28 mouse cellular contexts compared by ENCODE assay signal in genomic region chr12:91585206-91585605, GRCm38 (mm10). TPM values are rescaled to one million over a fixed set of nuclear protein-coding genes. Genes with fewer than 3 reads are reported as not detected.
DNase-seq lines count a peak whose midpoint lies in the region; ATAC-seq and TF ChIP-seq lines count a peak whose summit lies in the region.
"Had no signal": no experiment of that assay in that cellular context is flagged by ENCODE, and none has a peak within 500 bp of the region (broad histone marks: within the 10 kb centered on the region; RNA-seq: fewer than 3 reads in every experiment).

No protein-coding gene starts in this region.

- no peak overlapping the region for H3K4me2 ChIP-seq in hindbrain, postnatal 0 days (ENCODE audit: low read depth, low read length)
- H3K4me2 ChIP-seq: embryonic facial prominence, embryonic 13.5 days; forebrain, embryonic 13.5 days; heart, embryonic 12.5 days; hindbrain, embryonic 12.5 days; midbrain, embryonic 15.5 days; neural tube, embryonic 15.5 days had no signal

- H3K36me3 ChIP-seq in heart, embryonic 10.5 days: peaks cover 26% of the 10 kb centered on the region
- H3K36me3 ChIP-seq in megakaryocyte, embryonic 14.5 days (replicated peaks; ENCODE audit: low read length): peaks cover 63% of the 10 kb centered on the region
- H3K36me3 ChIP-seq in hindbrain, postnatal 0 days (ENCODE audit: insufficient read depth, low read length): peaks cover 12% of the 10 kb centered on the region; the same call in 1 of the 2 replicates

- peak; percentile 27 for DNase-seq in heart, embryonic 10.5 days (ENCODE audit: low spot score)
- no peak for DNase-seq in heart, adult 8-10 months (ENCODE audit: low spot score)
- DNase-seq in c-Kit-positive CD71-negative TER-119-negative erythroid progenitor cells, embryonic 14.5 days (ENCODE audit: low read depth): peak; percentile 13
- DNase-seq in urinary bladder, postnatal 4 days (ENCODE audit: low spot score in 2 of 2): no peak
- DNase-seq in gastrocnemius, postnatal 14 days: no peak
- DNase-seq in hindbrain, postnatal 0 days (ENCODE audit: low spot score): no peak
- no peak for DNase-seq in spleen, postnatal 14 days (ENCODE audit: low spot score in 2 of 2)
- DNase-seq: adrenal gland, postnatal 25 days; B cell, adult 2 months; cerebellum, adult 11-12 months; cerebellum, postnatal 25 days; embryo, embryonic 11 days; heart, postnatal 10 days; kidney, adult 2 months; liver; liver, postnatal 0 days; lung, postnatal 10 days; thymus, adult 18-20 months had no signal

- intact Hi-C loops in gastrocnemius, postnatal 14 days (cut with DNase I; ENCODE audit: low total_unique reads): no loop called here

- H3K27me3 ChIP-seq in heart, embryonic 10.5 days (ENCODE audit: insufficient read depth, poor library complexity, severe bottlenecking): no peaks in the 10 kb centered on the region
- H3K27me3 ChIP-seq in megakaryocyte, embryonic 14.5 days (replicated peaks): no peaks in the 10 kb centered on the region
- H3K27me3 ChIP-seq in hindbrain, postnatal 0 days (ENCODE audit: insufficient read depth, low read length): no peaks in the 10 kb centered on the region
- H3K27me3 ChIP-seq: embryonic facial prominence, embryonic 13.5 days; forebrain, embryonic 13.5 days; heart, embryonic 12.5 days; hindbrain, embryonic 12.5 days; midbrain, embryonic 15.5 days; neural tube, embryonic 15.5 days had no signal

- no peak for TF ChIP-seq CTCF in hindbrain, postnatal 0 days (IDR thresholded peaks at IDR 0.05; ENCODE audit: low read depth)

- ATAC-seq in hindbrain, postnatal 0 days: no peak
- ATAC-seq: forebrain, embryonic 13.5 days; liver, postnatal 0 days; midbrain, embryonic 15.5 days had no signal

- no peak overlapping the region for H3K4me3 ChIP-seq in heart, embryonic 10.5 days
- peak overlapping the region; percentile 42 for H3K4me3 ChIP-seq in megakaryocyte, embryonic 14.5 days (replicated peaks)
- no peak overlapping the region for H3K4me3 ChIP-seq in hindbrain, postnatal 0 days (ENCODE audit: low read length)
- H3K4me3 ChIP-seq: embryonic facial prominence, embryonic 13.5 days; erythroblast, embryonic 14.5 days; forebrain, embryonic 13.5 days; heart, embryonic 12.5 days; hindbrain, embryonic 12.5 days; limb, embryonic 10.5 days; midbrain, embryonic 15.5 days; neural tube, embryonic 15.5 days had no signal

- H3K9ac ChIP-seq in hindbrain, postnatal 0 days (replicated peaks; ENCODE audit: low read length): no peak overlapping the region
- H3K9ac ChIP-seq: embryonic facial prominence, embryonic 13.5 days; forebrain, embryonic 13.5 days; heart, embryonic 12.5 days; hindbrain, embryonic 12.5 days; liver, postnatal 0 days; midbrain, embryonic 15.5 days; neural tube, embryonic 15.5 days had no signal

- no peak overlapping the region for H3K27ac ChIP-seq in heart, embryonic 10.5 days
- no peak overlapping the region for H3K27ac ChIP-seq in hindbrain, postnatal 0 days
- H3K27ac ChIP-seq: embryonic facial prominence, embryonic 13.5 days; forebrain, embryonic 13.5 days; hindbrain, embryonic 12.5 days; kidney, postnatal 0 days; limb, embryonic 10.5 days; midbrain, embryonic 15.5 days; neural tube, embryonic 15.5 days had no signal

- no peaks in the 10 kb centered on the region for H3K9me3 ChIP-seq in heart, embryonic 10.5 days
- no peaks in the 10 kb centered on the region for H3K9me3 ChIP-seq in megakaryocyte, embryonic 14.5 days
- H3K9me3 ChIP-seq in hindbrain, postnatal 0 days (ENCODE audit: low read length): no peaks in the 10 kb centered on the region
- H3K9me3 ChIP-seq: embryonic facial prominence, embryonic 13.5 days; forebrain, embryonic 13.5 days; hindbrain, embryonic 12.5 days; limb, embryonic 10.5 days; midbrain, embryonic 15.5 days; neural tube, embryonic 15.5 days had no signal

- peaks cover 23% of the 10 kb centered on the region; the same call in 1 of the 2 replicates for H3K4me1 ChIP-seq in heart, embryonic 10.5 days
- H3K4me1 ChIP-seq in megakaryocyte, embryonic 14.5 days: peaks cover 65% of the 10 kb centered on the region
- H3K4me1 ChIP-seq in hindbrain, postnatal 0 days (ENCODE audit: insufficient read depth, low read length): peaks cover 5% of the 10 kb centered on the region

- 90% methylated on average over 3 of the region's 3 CpGs for WGBS in heart, embryonic 10.5 days
- WGBS in hindbrain, postnatal 0 days: 94% methylated on average over 3 of the region's 3 CpGs

RNA-seq across cellular contexts. Expression of gene Gtf2a1, which starts 5.1 kb away (rescaled TPM):
- 32.0 and 42.3 TPM in 2 replicates for polyA plus RNA-seq in heart, embryonic 10.5 days (2016; fragmentation: Nextera tagmentation; extraction: Ambion mirVana)
- total RNA-seq in heart, adult 8-10 months (2022): 10 to 100 TPM; 24.5 to 31.5 (median 28.2) TPM
- polyA plus RNA-seq in megakaryocyte, embryonic 14.5 days (2012; ENCODE audit: insufficient read depth, low replicate concordance): 0.93 and 3.8 TPM in 2 replicates
- 10 to 100 TPM; 19.1 to 20.2 TPM for total RNA-seq in gastrocnemius, postnatal 14 days (2021)
- total RNA-seq in hindbrain, postnatal 0 days (2014; rRNA removed): 25.0 and 25.6 TPM in 2 replicates
- polyA plus RNA-seq in hindbrain, postnatal 0 days (2015; fragmentation: Nextera tagmentation; extraction: Ambion mirVana): 35.2 and 35.9 TPM in 2 replicates

Comparison
In these comparisons a context has a peak if more than half of its experiments do, and no peak if none do; other contexts are left out.
1. DNase-seq: peak in heart, embryonic 10.5 days (single experiment) and c-Kit-positive CD71-negative TER-119-negative erythroid progenitor cells, embryonic 14.5 days (single experiment); none in heart, adult 8-10 months (single experiment), urinary bladder, postnatal 4 days (0 of 2), gastrocnemius, postnatal 14 days (single experiment), hindbrain, postnatal 0 days (single experiment) and spleen, postnatal 14 days (0 of 2).